8 mouse cellular contexts compared by ENCODE assay signal in the genomic region with DNA sequence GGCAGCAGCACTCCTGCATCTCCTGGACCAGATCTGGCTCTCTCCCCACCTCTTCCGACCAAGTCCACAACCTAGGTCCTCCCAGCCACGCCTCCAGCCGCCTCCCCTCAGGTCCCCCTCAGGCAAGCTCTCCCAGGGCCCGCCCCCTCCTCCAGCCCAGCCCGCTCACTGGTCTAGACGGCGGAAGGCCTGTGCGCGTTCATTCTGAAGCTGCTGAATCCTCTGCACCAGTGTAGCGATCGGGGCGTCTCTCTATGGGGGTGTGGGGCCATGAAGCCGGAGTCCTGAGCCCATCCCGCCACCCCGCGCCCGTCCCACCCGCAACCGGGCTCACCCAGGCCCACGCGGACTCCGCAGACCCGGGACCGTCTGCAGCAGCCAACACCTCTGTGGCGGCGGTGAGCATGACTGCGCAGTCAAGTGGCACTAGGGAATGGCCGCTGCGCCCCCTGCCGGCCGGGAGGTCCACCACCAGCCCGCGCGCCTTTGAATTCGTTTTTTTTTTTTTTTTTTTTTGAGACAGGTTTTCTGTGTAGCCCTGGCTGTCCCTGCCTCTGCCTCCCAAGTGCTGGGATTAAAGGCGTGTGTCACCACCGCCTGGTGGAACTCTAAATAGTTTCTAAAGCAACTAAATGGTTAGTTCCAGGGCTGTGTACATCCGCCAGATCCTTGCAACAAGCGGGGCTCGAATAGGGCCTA. TPM values are rescaled to one million over a fixed set of nuclear protein-coding genes. Genes with fewer than 3 reads are reported as not detected.
DNase-seq lines count a peak whose midpoint lies in the region; ATAC-seq and TF ChIP-seq lines count a peak whose summit lies in the region.

A gene (minus strand): TSS at position 425 of the 699 bp plus-strand sequence.

- ATAC-seq in forebrain, embryonic 11.5 days (replicated peaks; ENCODE audit: low FRiP score), result peak; percentile 87
- peak; percentile 87 for ATAC-seq in heart, embryonic 16.5 days (replicated peaks; ENCODE audit: extremely low read depth, insufficient read depth, low FRiP score)
- peak; percentile 77 for ATAC-seq in liver, embryonic 16.5 days (ENCODE audit: low read depth)
- ATAC-seq in neural tube, embryonic 13.5 days (ENCODE audit: low read depth), result peak; percentile 82

- peak; percentile 69; the same call in 1 of the 2 replicates for TF ChIP-seq CTCF in testis, adult 2 months (IDR thresholded peaks at IDR 0.05; ENCODE audit: control insufficient read depth, insufficient read depth, insufficient replicate concordance, low read depth, low read length)

- DNase-seq in CD8-positive naive resting alpha-beta T cell, adult 2 months (ENCODE audit: low read depth in 2 of 2, low spot score in 2 of 2), result peak; percentile 87 to 94
- DNase-seq in c-Kit-positive CD71-negative TER-119-negative erythroid progenitor cells, embryonic 14.5 days (ENCODE audit: low read depth), result peak; percentile 90
- DNase-seq in forebrain, embryonic 11.5 days (ENCODE audit: low spot score), result peak; percentile 97
- DNase-seq in kidney, postnatal 4 days, result peak; percentile 98

- TF ChIP-seq POLR2A in testis, adult 2 months (IDR thresholded peaks at IDR 0.05; ENCODE audit: control insufficient read depth, low read depth, low read length), result peak; percentile 8; the same call in 1 of the 2 replicates

- peak within 1 kb of the TSS; percentile 62 for H3K4me3 ChIP-seq in forebrain, embryonic 11.5 days (ENCODE audit: low read depth, low read length)
- peak within 1 kb of the TSS; percentile 61 for H3K4me3 ChIP-seq in heart, embryonic 16.5 days (ENCODE audit: low read length)
- H3K4me3 ChIP-seq in liver, embryonic 16.5 days (ENCODE audit: low read depth, low read length), result peak within 1 kb of the TSS; percentile 71
- peak within 1 kb of the TSS; percentile 74 for H3K4me3 ChIP-seq in neural tube, embryonic 13.5 days
- H3K4me3 ChIP-seq in testis, adult 2 months (ENCODE audit: control insufficient read depth, low read depth, low read length), result peak within 1 kb of the TSS; percentile 83

- peaks cover 18% of the 10 kb centered on the region for H3K4me1 ChIP-seq in forebrain, embryonic 11.5 days (replicated peaks; ENCODE audit: control insufficient read depth, insufficient read depth, low read length)
- H3K4me1 ChIP-seq in heart, embryonic 16.5 days (ENCODE audit: control insufficient read depth, insufficient read depth, low read length), result peaks cover 33% of the 10 kb centered on the region
- peaks cover 54% of the 10 kb centered on the region for H3K4me1 ChIP-seq in liver, embryonic 16.5 days (ENCODE audit: control insufficient read depth, low read depth, low read length)
- H3K4me1 ChIP-seq in neural tube, embryonic 13.5 days (replicated peaks), result peaks cover 72% of the 10 kb centered on the region
- H3K4me1 ChIP-seq in testis, adult 2 months (ENCODE audit: control insufficient read depth, insufficient read depth, low read length), result peaks cover 45% of the 10 kb centered on the region

- 2% methylated on average over 40 of the region's 40 CpGs for WGBS in forebrain, embryonic 11.5 days
- WGBS in heart, embryonic 16.5 days, result 3% methylated on average over 40 of the region's 40 CpGs
- 2% methylated on average over 40 of the region's 40 CpGs for WGBS in liver, embryonic 16.5 days (ENCODE audit: insufficient replicate concordance)
- 3% methylated on average over 40 of the region's 40 CpGs for WGBS in neural tube, embryonic 13.5 days

- H3K9me3 ChIP-seq in forebrain, embryonic 11.5 days (ENCODE audit: control insufficient read depth, low read length), result no peaks in the 10 kb centered on the region
- H3K9me3 ChIP-seq in heart, embryonic 16.5 days (replicated peaks; ENCODE audit: control insufficient read depth, low read length), result no peaks in the 10 kb centered on the region
- no peaks in the 10 kb centered on the region for H3K9me3 ChIP-seq in liver, embryonic 16.5 days (replicated peaks; ENCODE audit: control insufficient read depth, low read length)
- H3K9me3 ChIP-seq in neural tube, embryonic 13.5 days, result no peaks in the 10 kb centered on the region

- peak within 1 kb of the TSS; percentile 83 for H3K9ac ChIP-seq in forebrain, embryonic 11.5 days (ENCODE audit: low read length)
- peak within 1 kb of the TSS; percentile 80 for H3K9ac ChIP-seq in heart, embryonic 16.5 days (ENCODE audit: low read length)
- peak within 1 kb of the TSS; percentile 87 for H3K9ac ChIP-seq in liver, embryonic 16.5 days (ENCODE audit: low read depth, low read length)
- peak within 1 kb of the TSS; percentile 96 for H3K9ac ChIP-seq in neural tube, embryonic 13.5 days

- peak within 1 kb of the TSS; percentile 76 for H3K4me2 ChIP-seq in forebrain, embryonic 11.5 days (ENCODE audit: low read depth, low read length, severe bottlenecking)
- H3K4me2 ChIP-seq in heart, embryonic 16.5 days (ENCODE audit: low read depth, low read length), result peak within 1 kb of the TSS; percentile 73
- H3K4me2 ChIP-seq in liver, embryonic 16.5 days (ENCODE audit: low read depth, low read length), result peak within 1 kb of the TSS; percentile 92
- H3K4me2 ChIP-seq in neural tube, embryonic 13.5 days, result peak within 1 kb of the TSS; percentile 86

- H3K36me3 ChIP-seq in forebrain, embryonic 11.5 days (ENCODE audit: control insufficient read depth, insufficient read depth, low read length), result peaks cover 7% of the 10 kb centered on the region; the same call in 1 of the 2 replicates
- H3K36me3 ChIP-seq in heart, embryonic 16.5 days (ENCODE audit: control insufficient read depth, insufficient read depth), result peaks cover 12% of the 10 kb centered on the region
- peaks cover 18% of the 10 kb centered on the region for H3K36me3 ChIP-seq in liver, embryonic 16.5 days (ENCODE audit: control insufficient read depth, insufficient read depth)
- H3K36me3 ChIP-seq in neural tube, embryonic 13.5 days, result peaks cover 20% of the 10 kb centered on the region
- no peaks in the 10 kb centered on the region; the same call in 1 of the 2 replicates for H3K36me3 ChIP-seq in testis, adult 2 months (ENCODE audit: control insufficient read depth, insufficient read depth, low read length)

- H3K27me3 ChIP-seq in forebrain, embryonic 11.5 days (ENCODE audit: control insufficient read depth, insufficient read depth, low read length), result peaks cover 22% of the 10 kb centered on the region
- H3K27me3 ChIP-seq in heart, embryonic 16.5 days (ENCODE audit: control insufficient read depth, insufficient read depth, low read length), result peaks cover 12% of the 10 kb centered on the region
- peaks cover 12% of the 10 kb centered on the region for H3K27me3 ChIP-seq in liver, embryonic 16.5 days (ENCODE audit: control insufficient read depth, insufficient read depth, low read depth, low read length)
- H3K27me3 ChIP-seq in neural tube, embryonic 13.5 days, result peaks cover 27% of the 10 kb centered on the region
- H3K27me3 ChIP-seq in testis, adult 2 months (ENCODE audit: control insufficient read depth, insufficient read depth, low read length), result no peaks in the 10 kb centered on the region

- peak within 1 kb of the TSS; percentile 73 for H3K27ac ChIP-seq in forebrain, embryonic 11.5 days (ENCODE audit: low read depth, low read length)
- H3K27ac ChIP-seq in heart, embryonic 16.5 days (ENCODE audit: low read length), result peak within 1 kb of the TSS; percentile 84
- H3K27ac ChIP-seq in liver, embryonic 16.5 days (ENCODE audit: low read length), result peak within 1 kb of the TSS; percentile 87
- peak within 1 kb of the TSS; percentile 96 for H3K27ac ChIP-seq in neural tube, embryonic 13.5 days (replicated peaks)
- H3K27ac ChIP-seq in testis, adult 2 months (ENCODE audit: control insufficient read depth, insufficient read depth, low read depth, low read length), result peak within 1 kb of the TSS; percentile 63

RNA-seq across cellular contexts. Expression of the gene that starts here (rescaled TPM):
- polyA plus RNA-seq in forebrain, embryonic 11.5 days (2014; fragmentation: Nextera tagmentation; extraction: Ambion mirVana), result 113 and 123 TPM in 2 replicates
- polyA plus RNA-seq in heart, embryonic 16.5 days (2015; fragmentation: Nextera tagmentation; extraction: Ambion mirVana), result 122 and 129 TPM in 2 replicates
- polyA plus RNA-seq in liver, embryonic 16.5 days (2015; fragmentation: Nextera tagmentation; extraction: Ambion mirVana), result 53.7 and 55.6 TPM in 2 replicates
- polyA plus RNA-seq in neural tube, embryonic 13.5 days (2015; fragmentation: Nextera tagmentation; extraction: Ambion mirVana), result 143 and 153 TPM in 2 replicates
- 23.9 and 26.9 TPM in 2 replicates for polyA plus RNA-seq in testis, adult 2 months (2012; rRNA removed)

Comparison
In these comparisons a context has a peak if more than half of its experiments do, and no peak if none do; other contexts are left out.
1. Peak in every context shown above with its lines: DNase-seq, ATAC-seq, H3K4me3 ChIP-seq and H3K27ac ChIP-seq.